Mouse (Mus musculus) liver, postnatal 0 days (tissue): ENCODE measurements around the gene Safb.

ENCODE experiments used
- CTCF ChIP-seq: sonication (generic); IDR thresholded peaks from 2 replicates; pipeline ENCODE4 v1.5.1; 2016; ENCODE audit warnings: antibody characterized with exemption, low read depth
- EP300 ChIP-seq: IDR thresholded peaks from 2 replicates; pipeline ENCODE4 v1.6.1; 2016; ENCODE audit warnings: antibody characterized with exemption, low read depth, mild to moderate bottlenecking

- TF ChIP-seq CTCF (no peak), EP300 (no peak)
Measured at GRCm38 (mm10) chr17:56593527-56594271, 9.1 kb downstream of the Safb start.
